Mouse (Mus musculus) liver, adult 2 months (tissue): ENCODE measurements at regions not wholly inside any gene's neighbourhood (a gene's known extent, or its start where the extent isn't known, plus 50 kb on each side); places are given as distances from the start of the nearest gene placed in this dataset.

Experiments used
- CTCF ChIP-seq: fragments of 200-500 bp; IDR thresholded peaks from 2 replicates; pipeline ENCODE4 v1.5.1; 2011; ENCODE audit warnings: low read depth, low read length, control low read depth
- POLR2A ChIP-seq: fragments of 200-500 bp; IDR thresholded peaks from 2 replicates; pipeline ENCODE4 v1.6.1; 2011; ENCODE audit warnings: low read length, control low read depth; ENCODE audit not compliant: insufficient read depth; ENCODE audit errors: extremely low read depth

DNA sequence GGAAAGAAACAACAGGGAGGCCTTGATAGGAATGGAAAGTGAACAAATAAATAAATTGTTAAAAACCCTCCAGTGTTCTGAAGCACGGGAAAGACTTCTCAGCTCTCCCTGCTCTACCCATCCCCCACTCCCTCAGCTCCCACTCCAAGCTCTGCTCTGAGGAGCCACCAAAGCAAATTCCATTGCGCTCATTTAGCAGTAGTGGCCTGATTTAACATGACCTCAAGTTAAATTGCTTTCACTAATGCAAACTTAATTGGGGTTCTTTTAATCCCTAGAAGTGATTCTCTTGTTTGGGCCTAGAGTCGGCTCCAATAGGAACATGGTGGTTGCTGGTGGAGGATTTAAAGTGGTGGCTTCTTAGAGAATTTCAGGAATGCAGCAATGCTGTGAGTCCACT, 161.4 kb downstream of the Fam84b start:
- TF ChIP-seq CTCF (no peak), POLR2A (no peak)
